Mouse (Mus musculus) B cell, adult 67 days (primary cell): Measurements from ENCODE around the gene Arpc2. TPM values are rescaled to one million over a fixed set of nuclear protein-coding genes. Genes with fewer than 3 reads are reported as not detected.

ENCODE experiments used
- total RNA-seq, 2 experiments: library from RNA; stranded (reverse); gene quantifications; 4 replicates each; pipeline ENCODE4 v1.2.4; 2023

Arpc2 gene
- total RNA-seq, result 100 to 1,000 TPM; 427 to 429 TPM

DNA sequence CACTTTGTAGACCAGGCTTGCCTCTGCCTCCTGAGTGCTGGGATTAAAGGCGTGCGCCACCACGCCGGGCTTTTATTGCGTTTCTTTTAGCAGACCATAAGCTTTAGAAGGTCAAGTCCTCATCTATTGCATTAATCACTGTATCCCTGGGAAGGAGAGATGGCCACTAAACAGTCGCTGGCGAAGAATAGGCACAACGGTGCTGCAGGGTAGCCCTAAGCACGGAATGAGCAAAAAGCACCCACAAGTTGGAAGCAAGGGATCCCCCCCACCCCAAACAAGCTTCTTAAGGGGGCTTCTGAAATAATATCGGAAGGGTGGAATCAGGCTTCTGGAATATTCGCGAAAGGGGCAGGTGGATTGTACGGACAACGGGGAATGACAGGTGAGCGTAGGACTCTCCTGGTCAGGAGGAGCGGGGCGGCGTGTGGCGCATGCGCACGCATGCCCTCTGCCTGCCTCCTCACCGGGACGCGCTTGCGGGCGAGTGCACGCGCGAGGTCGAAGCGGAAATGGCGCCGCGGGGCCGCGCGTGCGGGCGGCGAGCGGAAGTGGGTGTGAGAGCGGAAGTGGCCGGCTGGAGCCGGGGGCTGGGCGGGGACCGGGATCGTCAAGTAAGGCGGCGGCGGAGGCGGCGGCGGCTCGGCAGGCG is at the start of gene Arpc2:
Gene Arpc2, plus strand, starts transcription at position 147 of the 652 bp plus-strand sequence.

DNA sequence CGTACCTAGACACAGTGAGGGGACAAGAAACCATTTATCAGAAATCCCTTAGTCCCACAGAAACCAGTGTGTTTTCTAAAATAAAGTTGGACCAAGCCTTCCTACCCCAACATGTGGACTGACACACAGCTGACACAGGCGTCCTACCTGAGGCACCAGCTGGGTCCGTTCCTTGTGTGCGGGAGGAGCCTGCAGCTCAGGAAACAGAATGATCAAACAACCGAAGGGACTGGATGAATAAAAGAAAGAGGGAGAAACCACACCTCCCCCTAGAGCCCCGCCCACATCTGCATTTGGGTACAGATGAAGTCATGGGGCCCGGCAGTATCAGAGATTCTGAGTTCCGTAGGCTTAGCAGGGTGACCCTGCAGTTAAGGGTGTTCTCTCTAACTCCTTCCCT is 41.4 kb upstream of the Arpc2 start, which contains the start of gene Cxcr1:
Gene Cxcr1, minus strand, starts transcription at position 187 of the 400 bp plus-strand sequence.

GRCm38 (mm10) chr1:74278538-74278937 is 42.7 kb downstream of the Arpc2 start, which contains the start of gene Gpbar1:
Gene Gpbar1, plus strand, starts transcription at chr1:74278550.

GRCm38 (mm10) chr1:74284543-74285160 is 48.8 kb downstream of the Arpc2 start, which contains the start of the genes Aamp and Pnkd:
Gene Aamp, minus strand, starts transcription at chr1:74284738.
Gene Pnkd, plus strand, starts transcription at chr1:74284930.

DNA sequence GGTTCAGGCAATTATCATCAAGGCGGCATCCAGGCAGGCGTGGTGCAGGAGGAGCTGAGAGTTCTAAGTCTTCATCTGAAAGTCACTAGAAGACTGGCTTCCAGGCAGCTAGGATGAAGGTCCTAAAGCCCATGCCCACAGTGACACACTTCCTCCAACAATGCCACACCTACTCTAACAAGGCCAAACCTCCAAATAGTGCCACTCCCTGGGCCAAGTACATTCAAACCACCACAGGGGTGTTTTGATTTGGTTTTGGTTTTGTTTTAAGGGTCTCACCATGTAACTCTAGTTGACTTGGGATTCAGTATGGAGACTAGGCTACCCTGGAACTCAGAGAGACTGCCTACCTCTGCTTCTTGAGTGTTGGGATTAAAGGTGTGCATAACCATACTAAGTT is 69.6 kb downstream of the Arpc2 start, which contains the start of gene Tmbim1:
Gene Tmbim1, minus strand, starts transcription at position 101 of the 400 bp plus-strand sequence.

Other genes with a start within 250 kb of the Arpc2 start
- gene Tns1, start 111.6 kb upstream of the Arpc2 start, total RNA-seq, result 1 to 10 TPM; 3.3 to 8.2 TPM
- gene Rufy4, start 110.5 kb upstream of the Arpc2 start, total RNA-seq, result not detected
- under 1 TPM in 1 of 2 experiments, not detected in 1; 0.30 TPM for gene Cxcr2, start 82.1 kb upstream of the Arpc2 start, total RNA-seq
- not detected for gene Cxcr1, start 41.5 kb upstream of the Arpc2 start, total RNA-seq
- 1 to 10 TPM; 2.1 to 2.3 TPM for gene Gpbar1, start 42.5 kb downstream of the Arpc2 start, total RNA-seq
- 100 to 1,000 TPM; 120 to 124 TPM for gene Aamp, start 48.7 kb downstream of the Arpc2 start, total RNA-seq
- 10 to 100 TPM; 20.0 to 23.6 TPM for gene Pnkd, start 48.8 kb downstream of the Arpc2 start, total RNA-seq
- gene Tmbim1, start 69.5 kb downstream of the Arpc2 start, total RNA-seq, result 1 to 10 TPM; 3.4 to 3.6 TPM
- not detected for gene Catip, start 126.0 kb downstream of the Arpc2 start, total RNA-seq
- gene Slc11a1, start 139.1 kb downstream of the Arpc2 start, total RNA-seq, result 1 to 10 TPM in 1 of 2 experiments, under 1 TPM in 1; 0.24 to 3.8 TPM
- 100 to 1,000 TPM; 115 to 120 TPM for gene Ctdsp1, start 155.4 kb downstream of the Arpc2 start, total RNA-seq
- gene Vil1, start 173.3 kb downstream of the Arpc2 start, total RNA-seq, result not detected